Mouse (Mus musculus) brain, embryonic 14.5 days (tissue): ENCODE measurements at regions not wholly inside any gene's neighbourhood (a gene's known extent, or its start where the extent isn't known, plus 50 kb on each side); places are given as distances from the start of the nearest gene placed in this dataset.

Experiments
- CTCF ChIP-seq: fragments of 200-500 bp; IDR thresholded peaks from 2 replicates; pipeline ENCODE4 v1.5.1; 2012; ENCODE audit warnings: inconsistent platforms, mild to moderate bottlenecking, moderate library complexity, borderline replicate concordance; ENCODE audit not compliant: insufficient read depth, insufficient read length; ENCODE audit errors: extremely low read depth
- POLR2A ChIP-seq: fragments of 200-500 bp; IDR thresholded peaks from 2 replicates; pipeline ENCODE4 v1.6.1; 2012; ENCODE audit warnings: mild to moderate bottlenecking, inconsistent platforms, borderline replicate concordance; ENCODE audit not compliant: poor library complexity, insufficient read depth, insufficient read length, severe bottlenecking; ENCODE audit errors: extremely low read depth

- TF ChIP-seq CTCF: no peak
- TF ChIP-seq POLR2A: no peak
These were observed 93.2 kb downstream of the Gadd45g start for GRCm38 (mm10) chr13:51939715-51940114.
